Mouse (Mus musculus): ENCODE data around the gene Amer3.
"Not testable (repeated sequence)": the region's sequence is repeated elsewhere in the genome, so short reads cannot be mapped to it uniquely, and the experiment has no call there.

The Amer3 gene

GRCm38 (mm10) chr1:34578851-34579781 is at the start of gene Amer3:
Gene Amer3 (plus strand): TSS chr1:34579657.
- DNase-seq (ENCODE audit: low spot score in 2 of 2), result peak; percentile 36 to 52

DNA sequence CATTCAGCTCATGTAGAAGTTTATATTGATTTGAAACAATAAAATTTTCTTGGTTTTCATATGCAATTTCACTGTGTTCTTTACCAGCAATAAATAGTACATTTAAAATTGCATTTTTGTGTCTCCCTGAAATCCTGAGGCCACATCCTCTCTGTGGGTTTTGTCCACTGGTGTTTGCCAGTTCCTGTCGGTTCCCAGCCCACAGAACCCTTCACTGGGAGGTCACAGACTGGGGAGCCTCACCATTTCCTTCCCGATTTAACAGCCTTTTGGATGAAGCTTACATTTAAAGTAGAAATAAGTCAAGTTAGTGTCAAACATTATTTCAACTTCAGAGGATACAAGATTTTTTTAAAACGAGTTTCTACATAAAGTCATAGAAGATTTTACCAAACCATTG is 44.9 kb upstream of the Amer3 start:
- not testable (repeated sequence) for DNase-seq (ENCODE audit: low spot score in 2 of 2)

- DNase-seq (ENCODE audit: low spot score in 2 of 2), result not testable (repeated sequence)
Observed at GRCm38 (mm10) chr1:34535043-34535698, 44.3 kb upstream of the Amer3 start, which contains the start of gene Cfc1. Gene Cfc1 (plus strand): TSS chr1:34535648.

DNA sequence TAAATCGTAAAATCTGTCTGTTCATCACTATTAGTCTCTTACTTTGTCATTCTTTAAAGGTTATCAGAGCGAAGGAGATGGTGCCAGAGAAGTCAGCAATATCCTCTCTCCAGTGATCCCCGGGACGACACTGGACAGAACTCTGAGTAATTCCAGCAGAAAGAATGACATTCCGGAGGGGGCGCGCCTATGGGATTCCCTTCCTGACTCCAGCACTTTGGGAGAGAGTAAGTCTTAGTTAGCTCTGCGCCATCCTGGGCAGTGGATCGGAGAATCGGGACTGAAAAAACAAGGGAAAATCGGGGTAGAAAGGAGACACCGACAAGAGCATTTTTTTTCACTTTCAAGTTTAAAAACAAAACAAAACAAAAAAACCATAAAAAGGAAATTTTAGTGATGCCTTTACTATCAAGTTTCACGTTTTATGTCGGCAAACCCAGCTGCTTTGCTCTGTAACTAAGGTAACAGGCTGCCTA is 43.1 kb upstream of the Amer3 start:
- no peak for DNase-seq (ENCODE audit: low spot score in 2 of 2)

DNA sequence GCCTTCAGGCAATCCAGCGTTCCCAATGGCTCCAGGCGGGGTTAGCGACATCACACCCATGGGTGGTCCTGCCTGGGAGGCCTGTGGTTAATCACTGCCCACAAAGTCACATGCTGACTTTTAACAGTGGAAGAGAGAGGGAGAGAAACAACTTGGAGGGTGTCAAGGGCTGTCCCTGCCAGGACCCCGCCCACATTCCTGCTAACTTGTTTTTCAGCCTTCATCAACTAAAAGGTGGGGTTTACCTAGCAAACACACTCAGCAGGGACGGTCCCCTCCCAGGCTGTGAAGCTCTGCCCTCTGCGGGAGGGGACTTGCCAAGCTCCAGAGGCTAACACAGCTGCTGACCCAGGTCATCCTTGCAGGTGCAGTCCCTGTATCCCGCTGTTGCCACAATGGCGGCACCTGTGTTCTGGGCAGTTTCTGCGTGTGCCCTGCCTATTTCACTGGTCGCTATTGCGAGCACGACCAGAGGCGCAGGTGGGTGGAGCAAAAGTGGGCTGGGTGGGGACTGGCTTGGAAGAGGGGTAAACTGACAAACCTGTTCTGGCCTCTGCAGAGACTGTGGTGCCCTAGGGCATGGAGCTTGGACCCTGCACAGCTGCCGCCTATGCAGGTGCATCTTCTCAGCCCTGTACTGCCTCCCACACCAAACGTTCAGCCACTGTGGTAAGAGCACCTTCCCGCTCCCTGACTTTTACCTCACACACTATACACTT is 42.5 kb upstream of the Amer3 start:
- peak; percentile 16 to 22 for DNase-seq (ENCODE audit: low spot score in 2 of 2)

DNA sequence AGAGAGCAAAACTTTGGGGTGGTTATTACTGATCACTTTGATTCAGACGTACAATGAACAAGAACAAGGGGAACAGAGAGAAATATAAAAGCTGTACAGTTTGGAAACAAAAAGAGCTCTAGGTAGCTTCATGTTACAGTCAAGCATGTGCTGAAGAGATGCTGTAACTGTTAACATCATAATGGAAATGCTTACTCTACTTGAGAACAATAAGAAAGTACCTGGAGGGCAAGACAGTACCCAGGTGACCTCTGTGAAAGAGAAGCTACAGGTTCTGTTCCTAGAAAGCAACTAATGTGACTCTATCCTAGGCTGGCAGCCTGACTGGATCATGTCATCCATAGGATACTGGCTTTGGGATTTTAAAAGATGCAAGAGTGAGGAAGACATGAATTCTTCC is 32.4 kb upstream of the Amer3 start:
- DNase-seq (ENCODE audit: low spot score in 2 of 2), result no peak

DNA sequence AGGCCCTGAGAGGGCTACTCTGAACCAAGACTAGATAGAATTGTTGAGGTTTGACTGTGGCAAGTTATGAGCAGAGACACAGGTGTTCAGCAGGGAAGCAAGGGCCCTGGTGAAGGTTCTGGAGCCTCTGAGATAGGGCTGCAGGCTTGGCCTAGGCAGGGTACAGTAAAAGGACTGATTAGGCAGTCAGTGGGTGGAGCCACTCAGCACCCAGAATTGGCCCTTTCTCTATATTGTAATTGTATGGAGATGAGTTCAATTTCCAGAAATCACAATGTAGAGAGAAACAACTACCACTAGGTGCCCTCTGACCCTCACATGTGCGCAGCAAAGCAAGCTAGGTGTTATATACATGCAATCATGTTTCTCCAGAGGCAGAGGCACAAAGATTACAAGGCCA is 25.8 kb upstream of the Amer3 start:
- DNase-seq (ENCODE audit: low spot score in 2 of 2), result no peak

DNA sequence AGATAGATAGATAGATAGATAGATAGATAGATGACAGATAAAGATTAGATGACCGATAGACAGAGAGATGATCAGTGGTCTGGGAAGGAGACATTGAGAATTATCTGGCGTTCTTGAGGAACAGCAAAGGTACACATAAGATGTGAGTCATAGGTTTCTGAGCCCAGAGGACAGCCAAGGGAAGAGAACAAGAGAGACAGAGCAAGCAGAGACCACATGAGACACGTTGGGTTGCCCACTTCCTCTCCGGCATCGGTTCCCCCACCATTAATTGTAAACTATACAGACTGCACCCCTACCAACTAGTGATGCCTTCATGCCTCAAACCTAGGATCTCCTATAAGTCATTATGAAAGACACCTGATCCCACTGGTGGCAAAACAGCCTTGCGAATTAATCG is 25.2 kb upstream of the Amer3 start:
- no peak for DNase-seq (ENCODE audit: low spot score in 2 of 2)

- DNase-seq (ENCODE audit: low spot score in 2 of 2), result no peak
Observed at GRCm38 (mm10) chr1:34560843-34561242, 18.6 kb upstream of the Amer3 start, which contains the start of gene Prss40. Gene Prss40 (minus strand): TSS chr1:34560943.

DNA sequence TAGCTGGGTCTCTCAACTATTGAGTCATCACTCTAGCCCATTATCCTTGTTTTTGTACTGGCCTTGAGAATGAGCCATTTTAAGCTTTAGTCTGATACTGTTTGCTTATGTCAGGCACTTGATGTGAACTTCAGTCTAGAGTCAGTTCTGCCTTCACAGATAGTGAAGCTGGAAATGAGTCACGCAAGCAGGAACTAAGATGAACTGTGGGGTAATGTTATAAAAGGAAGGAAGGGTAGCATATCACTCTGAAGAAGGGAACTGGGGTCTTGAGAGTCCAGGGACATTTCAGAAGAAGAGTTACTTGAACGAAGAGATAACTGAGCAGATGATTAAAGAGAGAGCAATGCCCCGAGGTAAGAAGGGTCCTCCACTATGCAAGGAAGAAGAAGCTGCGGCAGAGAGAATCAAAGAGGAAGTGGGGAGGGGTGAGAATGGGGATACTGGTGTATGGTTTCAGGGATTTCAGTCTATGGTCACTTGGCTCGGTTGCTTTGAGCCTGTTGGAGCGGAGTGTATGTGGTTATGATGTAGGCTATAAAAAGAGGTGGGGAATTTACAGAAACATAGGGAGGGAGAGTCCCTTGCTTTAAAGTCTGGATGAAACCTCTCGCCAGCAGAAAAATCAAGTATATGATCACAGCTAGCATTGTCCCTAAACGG is 14.9 kb upstream of the Amer3 start:
- DNase-seq (ENCODE audit: low spot score in 2 of 2), result no peak

DNA sequence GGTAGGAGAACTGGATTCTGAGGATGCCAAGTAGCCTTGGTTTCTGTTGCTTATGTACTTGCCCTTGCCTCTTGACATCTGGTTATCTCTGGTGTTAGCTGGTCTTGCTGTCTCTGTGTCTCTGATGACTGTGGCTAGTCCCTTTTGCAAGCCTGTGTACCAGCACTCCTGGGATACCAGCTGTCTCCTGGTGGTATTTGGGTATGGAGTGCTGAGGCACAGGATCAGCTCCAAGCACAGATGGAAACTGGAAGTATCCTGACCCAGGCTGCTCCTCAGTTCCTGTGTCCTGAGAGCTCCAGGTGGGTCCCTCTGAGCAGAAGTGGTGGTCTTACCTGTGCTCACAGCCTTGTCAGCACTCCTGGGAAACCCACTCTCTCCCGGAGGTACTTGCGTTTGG is 11.3 kb upstream of the Amer3 start:
- no peak for DNase-seq (ENCODE audit: low spot score in 2 of 2)

- DNase-seq (ENCODE audit: low spot score in 2 of 2), result no peak
Observed at GRCm38 (mm10) chr1:34569876-34570275, 9.6 kb upstream of the Amer3 start.

DNA sequence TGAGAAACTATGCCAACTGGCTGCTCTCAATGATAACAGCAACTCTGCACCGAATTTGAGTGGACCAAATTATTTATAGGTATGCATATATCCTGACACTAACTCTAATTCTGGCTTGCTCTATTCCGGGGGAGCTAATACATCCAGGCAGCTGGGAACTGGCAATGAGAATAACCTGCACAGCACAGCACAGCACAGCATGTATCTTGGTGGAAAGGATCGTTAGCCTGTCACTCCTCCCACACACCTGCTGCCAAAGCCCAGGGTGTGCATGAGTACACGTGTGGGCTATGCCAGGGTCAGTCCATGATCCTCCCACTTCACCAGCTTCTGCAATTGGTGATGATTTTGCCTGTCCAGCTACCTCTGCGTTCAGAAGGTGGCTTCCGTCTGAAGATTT is 8.0 kb upstream of the Amer3 start:
- no peak for DNase-seq (ENCODE audit: low spot score in 2 of 2)

- no peak for DNase-seq (ENCODE audit: low spot score in 2 of 2)
Observed at GRCm38 (mm10) chr1:34573221-34573620, 6.2 kb upstream of the Amer3 start.

GRCm38 (mm10) chr1:34579782-34580356 is 412 bp downstream of the Amer3 start:
- no peak for DNase-seq (ENCODE audit: low spot score in 2 of 2)

DNA sequence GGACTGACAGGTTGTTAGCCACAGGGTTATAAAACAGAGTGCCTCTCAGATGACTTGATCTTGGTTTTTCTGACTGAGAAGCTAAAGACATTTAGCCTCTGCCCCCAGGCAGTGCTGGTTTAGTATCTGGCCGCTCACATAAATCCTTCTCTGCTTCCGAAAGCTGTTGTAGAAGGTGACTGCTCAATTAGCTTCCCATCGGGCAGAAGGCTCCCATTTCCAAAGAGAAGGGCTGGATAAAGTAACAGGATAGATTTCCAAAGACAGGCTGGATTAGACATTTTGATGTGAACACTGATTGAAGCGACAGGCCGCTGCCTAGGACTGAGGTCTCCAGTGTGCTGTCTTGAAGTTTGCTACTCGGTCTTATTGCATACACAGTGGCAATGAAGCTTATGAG is 2.8 kb downstream of the Amer3 start:
- no peak for DNase-seq (ENCODE audit: low spot score in 2 of 2)

DNA sequence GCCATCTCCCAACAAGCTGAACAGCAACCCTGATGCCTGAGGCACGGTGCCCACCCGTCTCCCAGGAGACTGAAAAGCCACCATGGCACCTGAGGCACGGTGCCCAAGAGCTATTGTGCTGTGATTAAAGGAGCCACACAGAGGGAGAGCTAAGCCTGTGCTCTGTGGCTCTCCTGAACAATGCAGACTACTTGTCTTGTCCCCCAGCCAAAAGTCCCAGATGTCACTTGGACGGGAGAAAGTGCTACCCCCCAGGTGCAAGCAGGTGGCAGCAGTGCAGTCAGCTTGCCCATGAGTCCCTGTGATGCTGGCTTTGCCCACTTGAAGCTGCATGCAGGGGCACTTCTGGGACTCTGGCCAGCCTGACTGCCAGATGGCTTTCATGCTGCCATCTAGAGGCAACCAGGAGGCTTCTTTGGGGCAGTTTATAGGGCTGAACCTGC is 4.4 kb downstream of the Amer3 start:
- DNase-seq (ENCODE audit: low spot score in 2 of 2), result no peak

DNA sequence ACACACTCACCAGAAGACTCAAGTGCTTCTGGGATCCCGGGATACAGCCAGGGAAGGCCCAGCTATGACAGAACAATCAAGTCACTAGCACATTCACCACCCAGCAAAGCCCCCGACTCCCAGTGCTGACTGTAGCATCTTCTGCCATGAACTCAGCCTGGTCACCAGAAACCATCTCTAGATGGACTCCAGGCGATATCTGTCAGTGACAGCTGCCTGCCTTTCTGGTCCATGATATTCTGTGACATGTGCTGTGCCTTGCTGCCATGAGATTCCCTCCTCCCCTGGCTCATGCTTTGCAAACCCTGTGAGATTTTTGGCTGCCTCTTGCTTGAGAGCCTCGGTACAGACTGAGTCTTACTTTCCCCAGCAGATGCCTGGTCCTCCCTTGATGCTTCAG is 5.3 kb downstream of the Amer3 start:
- DNase-seq (ENCODE audit: low spot score in 2 of 2), result no peak

GRCm38 (mm10) chr1:34587298-34588096 is 8.0 kb downstream of the Amer3 start:
- no peak for DNase-seq (ENCODE audit: low spot score in 2 of 2)

DNA sequence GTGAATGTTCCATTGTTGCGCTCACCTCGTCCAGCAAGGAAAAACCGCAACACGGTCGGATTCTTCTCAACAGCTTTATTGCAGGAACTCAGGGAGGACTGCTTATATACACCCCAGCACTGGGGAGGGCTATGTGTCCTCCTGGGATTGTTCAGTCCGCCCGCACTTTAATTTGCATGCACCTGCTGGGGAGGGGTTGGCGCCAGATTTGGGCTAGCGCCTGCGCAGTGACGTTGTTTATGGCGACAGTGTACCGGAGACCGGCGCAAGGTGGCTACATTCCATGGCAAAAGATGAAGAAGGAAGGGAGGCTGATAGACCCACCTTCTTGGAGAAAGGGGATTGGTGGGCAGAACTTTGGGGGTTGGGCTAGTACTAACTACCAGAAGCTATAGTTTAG is 20.5 kb downstream of the Amer3 start:
- no peak for DNase-seq (ENCODE audit: low spot score in 2 of 2)

All from urinary bladder, postnatal 36 days (tissue).